Mouse (Mus musculus): ENCODE results near the gene Gucd1. TPM values are rescaled to one million over a fixed set of nuclear protein-coding genes. Genes with fewer than 3 reads are reported as not detected.

Gucd1 gene
- polyA plus RNA-seq, 1 experiment from 2014 or later, result 23.9 TPM

DNA sequence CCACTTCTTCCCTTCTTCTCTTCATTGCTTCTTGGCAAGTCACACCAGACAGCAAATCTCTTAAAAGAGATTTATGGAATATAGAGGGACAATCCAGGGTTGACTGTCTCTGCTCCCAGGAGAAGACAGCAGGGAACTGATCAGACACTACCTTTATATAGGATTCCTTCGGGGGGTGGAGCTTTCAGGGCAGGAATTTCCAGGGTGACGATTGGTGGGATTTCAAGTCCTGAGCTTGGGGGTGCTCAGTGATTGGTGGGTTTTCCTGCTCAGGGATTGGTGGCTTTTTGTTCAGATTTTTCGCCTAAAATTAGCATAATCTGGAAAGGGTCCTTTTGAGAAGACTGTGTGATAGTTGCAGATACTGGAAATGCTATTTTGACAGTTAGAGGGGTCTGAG is 30.6 kb downstream of the Gucd1 start:
- H3K9ac ChIP-seq, result no peak overlapping the region
- no peaks in the 10 kb centered on the region for H3K4me1 ChIP-seq (replicated peaks; ENCODE audit: control insufficient read depth, insufficient read depth, low read length)
- H3K9me3 ChIP-seq (ENCODE audit: control insufficient read depth, low read length), result no peaks in the 10 kb centered on the region
- WGBS, result 70% methylated on average over 3 of the region's 3 CpGs
- no peak overlapping the region for H3K27ac ChIP-seq
- H3K4me3 ChIP-seq (replicated peaks; ENCODE audit: low read length), result no peak overlapping the region
- ATAC-seq (ENCODE audit: low FRiP score) (no peak), DNase-seq (ENCODE audit: low spot score) (no peak)
- H3K27me3 ChIP-seq (ENCODE audit: control insufficient read depth, insufficient read depth, low read length), result no peaks in the 10 kb centered on the region
- no peak overlapping the region for H3K4me2 ChIP-seq (replicated peaks)
- no peaks in the 10 kb centered on the region for H3K36me3 ChIP-seq (replicated peaks; ENCODE audit: control insufficient read depth, insufficient read depth)

DNA sequence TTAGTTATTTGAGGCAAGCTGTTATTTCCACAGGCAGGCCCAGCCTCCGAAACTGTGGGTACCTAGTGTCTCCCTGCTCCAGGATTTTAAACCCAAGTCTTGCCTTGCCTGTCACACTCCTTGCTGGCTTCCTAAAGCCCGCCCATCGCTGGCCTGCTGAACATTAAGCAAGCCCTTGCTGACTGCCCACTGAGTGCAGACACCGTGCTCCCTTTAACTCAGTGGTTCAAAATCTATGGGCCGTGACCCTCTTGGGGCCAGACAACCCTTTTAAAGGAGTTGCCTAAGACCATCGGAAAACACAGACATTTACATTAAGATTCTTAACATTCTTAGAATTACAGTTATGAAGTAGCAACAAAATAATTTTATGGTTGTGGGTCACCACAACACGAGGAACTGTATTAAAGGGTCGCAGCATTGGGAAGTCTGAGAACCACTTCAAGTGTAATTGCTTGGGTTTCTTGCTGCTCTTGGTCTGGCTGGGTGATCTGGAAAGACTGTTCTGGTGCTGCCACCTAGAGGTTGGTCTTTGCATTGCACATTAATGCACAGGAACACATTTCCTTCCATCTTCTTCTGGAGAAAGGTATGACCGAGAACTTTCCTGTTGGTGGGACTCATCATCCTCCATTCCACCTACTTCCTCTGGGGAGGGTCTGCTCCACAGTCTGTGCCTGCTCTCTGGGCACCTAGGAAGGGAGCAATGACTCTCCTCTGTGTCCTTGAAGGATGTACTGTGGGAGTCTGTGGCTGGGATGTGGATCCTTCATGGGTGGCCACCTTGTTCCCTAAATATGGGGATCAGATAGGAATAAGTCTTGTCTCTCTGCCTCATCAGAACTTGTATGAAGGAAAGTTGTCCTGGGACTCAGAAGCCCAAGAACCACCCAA is 31.4 kb downstream of the Gucd1 start:
- DNase-seq (ENCODE audit: low spot score) (peak; percentile 89), ATAC-seq (ENCODE audit: low FRiP score) (no peak)
- Histone ChIP-seq H3K36me3 (replicated peaks; ENCODE audit: control insufficient read depth, insufficient read depth) (no peaks in the 10 kb centered on the region), H3K27me3 (ENCODE audit: control insufficient read depth, insufficient read depth, low read length) (no peaks in the 10 kb centered on the region), H3K9ac (no peak overlapping the region), H3K27ac (no peak overlapping the region), H3K4me3 (replicated peaks; ENCODE audit: low read length) (no peak overlapping the region), H3K9me3 (ENCODE audit: control insufficient read depth, low read length) (no peaks in the 10 kb centered on the region), H3K4me1 (replicated peaks; ENCODE audit: control insufficient read depth, insufficient read depth, low read length) (no peaks in the 10 kb centered on the region), H3K4me2 (replicated peaks) (no peak overlapping the region)
- WGBS, result 53% methylated on average over 9 of the region's 9 CpGs

DNA sequence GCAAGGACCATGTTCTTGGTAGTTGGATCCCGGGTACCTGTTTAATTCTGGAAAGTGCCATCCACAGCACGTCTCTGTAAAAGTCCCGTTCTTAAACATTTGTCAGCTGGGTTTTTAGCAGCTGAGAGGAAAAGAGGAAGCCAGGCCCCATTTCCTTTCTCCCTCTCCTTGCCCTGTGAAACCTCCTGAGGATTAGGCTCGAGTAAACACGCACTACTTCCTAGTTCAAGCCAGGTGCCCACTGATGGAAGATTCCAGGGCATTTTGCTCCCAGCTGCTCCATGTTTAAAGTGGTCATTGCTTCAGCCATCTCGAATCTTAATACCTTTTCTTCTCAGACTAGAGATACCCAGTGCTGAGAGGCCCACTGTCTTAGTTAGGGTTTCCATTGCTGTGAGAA is 33.0 kb downstream of the Gucd1 start:
- Histone ChIP-seq H3K36me3 (replicated peaks; ENCODE audit: control insufficient read depth, insufficient read depth) (no peaks in the 10 kb centered on the region), H3K4me1 (replicated peaks; ENCODE audit: control insufficient read depth, insufficient read depth, low read length) (no peaks in the 10 kb centered on the region), H3K4me2 (replicated peaks) (no peak overlapping the region), H3K4me3 (replicated peaks; ENCODE audit: low read length) (no peak overlapping the region), H3K27me3 (ENCODE audit: control insufficient read depth, insufficient read depth, low read length) (no peaks in the 10 kb centered on the region), H3K27ac (no peak overlapping the region), H3K9me3 (ENCODE audit: control insufficient read depth, low read length) (no peaks in the 10 kb centered on the region), H3K9ac (no peak overlapping the region)
- no peak for DNase-seq (ENCODE audit: low spot score)
- ATAC-seq (ENCODE audit: low FRiP score), result no peak
- 76% methylated on average over 6 of the region's 6 CpGs for WGBS

- Histone ChIP-seq H3K4me1 (replicated peaks; ENCODE audit: control insufficient read depth, insufficient read depth, low read length) (no peaks in the 10 kb centered on the region), H3K9ac (no peak overlapping the region)
- ATAC-seq (ENCODE audit: low FRiP score), result no peak
These were observed 33.7 kb downstream of the Gucd1 start for GRCm38 (mm10) chr10:75484066-75484465.

DNA sequence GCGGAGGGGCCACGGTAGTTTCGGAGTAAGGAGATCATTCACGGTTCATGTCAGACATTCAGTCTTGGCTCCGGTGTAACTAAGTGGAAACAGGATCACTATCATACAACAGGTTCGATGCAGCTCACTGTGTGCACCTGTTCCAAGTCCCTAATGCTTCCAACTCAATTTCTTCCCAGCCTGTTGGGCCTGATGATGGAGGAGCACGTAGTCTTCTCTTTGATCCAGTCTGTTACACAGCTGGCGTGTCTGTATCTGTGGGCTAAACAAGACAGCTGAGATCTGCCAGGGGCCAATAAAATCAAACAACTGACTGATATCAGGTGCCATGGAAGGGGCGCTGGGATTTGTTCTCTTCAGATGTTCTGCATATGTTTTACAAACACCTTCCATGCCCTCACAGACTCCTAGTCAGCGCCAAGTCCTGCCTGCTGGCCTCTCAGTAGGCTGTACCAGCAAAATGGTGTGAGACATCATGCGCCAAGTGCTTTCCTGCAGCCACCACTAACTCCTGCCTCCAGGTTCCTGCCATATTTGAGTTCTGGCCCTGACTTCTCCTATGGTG is 34.8 kb downstream of the Gucd1 start:
- no peak overlapping the region for H3K4me3 ChIP-seq (replicated peaks; ENCODE audit: low read length)
- no peak overlapping the region for H3K27ac ChIP-seq
- no peak for DNase-seq (ENCODE audit: low spot score)
- no peaks in the 10 kb centered on the region for H3K4me1 ChIP-seq (replicated peaks; ENCODE audit: control insufficient read depth, insufficient read depth, low read length)
- H3K9ac ChIP-seq, result no peak overlapping the region
- 91% methylated on average over 11 of the region's 11 CpGs for WGBS
- H3K9me3 ChIP-seq (ENCODE audit: control insufficient read depth, low read length), result no peaks in the 10 kb centered on the region
- H3K4me2 ChIP-seq (replicated peaks), result no peak overlapping the region
- no peaks in the 10 kb centered on the region for H3K36me3 ChIP-seq (replicated peaks; ENCODE audit: control insufficient read depth, insufficient read depth)
- H3K27me3 ChIP-seq (ENCODE audit: control insufficient read depth, insufficient read depth, low read length), result no peaks in the 10 kb centered on the region
- no peak for ATAC-seq (ENCODE audit: low FRiP score)

More at GRCm38 (mm10) chr10:75484066-75484465, 33.7 kb downstream of the Gucd1 start:
- Histone ChIP-seq H3K27ac (no peak overlapping the region), H3K27me3 (ENCODE audit: control insufficient read depth, insufficient read depth, low read length) (no peaks in the 10 kb centered on the region), H3K9me3 (ENCODE audit: control insufficient read depth, low read length) (no peaks in the 10 kb centered on the region), H3K4me2 (replicated peaks) (no peak overlapping the region), H3K36me3 (replicated peaks; ENCODE audit: control insufficient read depth, insufficient read depth) (no peaks in the 10 kb centered on the region), H3K4me3 (replicated peaks; ENCODE audit: low read length) (no peak overlapping the region)
- no peak for DNase-seq (ENCODE audit: low spot score)
- WGBS, result 90% methylated on average over 6 of the region's 6 CpGs

DNA sequence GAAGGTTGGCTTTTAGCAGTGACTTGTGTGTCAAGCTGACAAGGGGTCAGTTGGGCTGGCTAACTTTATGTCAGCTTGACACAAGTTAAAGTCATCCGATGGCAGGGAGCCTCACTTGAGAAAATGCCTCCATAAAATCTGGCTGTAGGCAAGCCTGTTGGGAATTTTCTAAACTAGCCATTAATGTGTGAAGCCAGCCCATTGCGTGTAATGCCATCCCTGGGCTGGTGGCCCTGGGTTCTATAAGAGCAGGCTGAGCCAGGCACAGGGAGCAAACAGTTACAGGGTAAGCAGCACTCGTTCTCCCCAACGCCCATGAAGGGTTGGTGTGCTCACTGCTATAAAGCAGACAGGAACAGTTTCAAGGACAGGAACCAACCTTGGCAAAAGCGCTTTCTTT is 35.5 kb downstream of the Gucd1 start:
- no peaks in the 10 kb centered on the region for H3K36me3 ChIP-seq (replicated peaks; ENCODE audit: control insufficient read depth, insufficient read depth)
- ATAC-seq (ENCODE audit: low FRiP score) (no peak), DNase-seq (ENCODE audit: low spot score) (no peak)
- no peaks in the 10 kb centered on the region for H3K27me3 ChIP-seq (ENCODE audit: control insufficient read depth, insufficient read depth, low read length)
- no peak overlapping the region for H3K4me3 ChIP-seq (replicated peaks; ENCODE audit: low read length)
- no peak overlapping the region for H3K9ac ChIP-seq
- H3K4me1 ChIP-seq (replicated peaks; ENCODE audit: control insufficient read depth, insufficient read depth, low read length), result no peaks in the 10 kb centered on the region
- no peak overlapping the region for H3K27ac ChIP-seq
- H3K4me2 ChIP-seq (replicated peaks), result no peak overlapping the region
- no peaks in the 10 kb centered on the region for H3K9me3 ChIP-seq (ENCODE audit: control insufficient read depth, low read length)
- WGBS, result 90% methylated on average over 5 of the region's 5 CpGs

DNA sequence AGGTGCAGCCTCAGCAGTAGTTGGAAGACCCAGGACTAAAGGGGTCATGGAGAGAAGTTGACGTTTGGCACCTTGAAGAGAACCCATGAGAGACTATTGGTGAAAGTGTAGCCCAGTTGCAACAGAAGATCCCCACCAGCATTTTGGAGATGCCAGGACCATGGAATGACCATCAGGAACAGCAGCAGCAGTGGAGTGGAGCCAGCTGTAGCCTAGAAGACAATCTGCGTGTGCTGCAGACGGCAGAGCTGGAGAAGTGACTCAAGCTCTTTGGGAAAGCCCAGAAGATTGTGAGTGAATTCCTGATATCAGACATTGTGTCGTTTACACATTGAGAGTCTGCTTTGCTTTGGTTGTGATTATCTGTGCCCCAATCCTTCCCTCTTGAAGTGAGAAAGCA is 36.1 kb downstream of the Gucd1 start:
- no peaks in the 10 kb centered on the region for H3K27me3 ChIP-seq (ENCODE audit: control insufficient read depth, insufficient read depth, low read length)
- ATAC-seq (ENCODE audit: low FRiP score) (no peak), DNase-seq (ENCODE audit: low spot score) (no peak)
- no peaks in the 10 kb centered on the region for H3K4me1 ChIP-seq (replicated peaks; ENCODE audit: control insufficient read depth, insufficient read depth, low read length)
- no peaks in the 10 kb centered on the region for H3K9me3 ChIP-seq (ENCODE audit: control insufficient read depth, low read length)
- H3K9ac ChIP-seq, result no peak overlapping the region
- no peak overlapping the region for H3K4me3 ChIP-seq (replicated peaks; ENCODE audit: low read length)
- H3K27ac ChIP-seq, result no peak overlapping the region
- 92% methylated on average over 4 of the region's 4 CpGs for WGBS
- H3K36me3 ChIP-seq (replicated peaks; ENCODE audit: control insufficient read depth, insufficient read depth), result no peaks in the 10 kb centered on the region
- no peak overlapping the region for H3K4me2 ChIP-seq (replicated peaks)

DNA sequence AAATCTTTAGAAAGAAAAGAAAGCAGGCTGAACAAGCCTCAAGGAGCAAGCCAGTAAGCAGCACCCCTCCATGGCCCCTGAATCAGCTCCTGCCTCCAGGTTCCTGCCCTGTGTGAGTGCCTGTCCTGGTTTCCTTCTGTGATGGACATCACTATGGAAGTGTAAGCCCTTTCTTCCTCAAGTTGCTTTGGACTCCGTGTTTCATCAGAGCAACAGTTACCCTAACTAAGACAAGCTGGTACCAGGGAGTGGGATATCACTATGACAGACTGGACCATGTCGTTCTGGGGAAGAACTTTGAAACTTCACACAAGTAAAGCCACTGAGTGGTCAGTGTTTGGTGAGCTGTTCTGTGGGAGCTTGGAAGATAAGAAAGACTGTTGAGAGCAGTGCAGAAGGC is 37.8 kb downstream of the Gucd1 start:
- no peak overlapping the region for H3K9ac ChIP-seq
- H3K27me3 ChIP-seq (ENCODE audit: control insufficient read depth, insufficient read depth, low read length), result no peaks in the 10 kb centered on the region
- H3K4me2 ChIP-seq (replicated peaks), result no peak overlapping the region
- no peaks in the 10 kb centered on the region for H3K36me3 ChIP-seq (replicated peaks; ENCODE audit: control insufficient read depth, insufficient read depth)
- H3K4me1 ChIP-seq (replicated peaks; ENCODE audit: control insufficient read depth, insufficient read depth, low read length), result no peaks in the 10 kb centered on the region; the same call in 1 of the 2 replicates
- DNase-seq (ENCODE audit: low spot score) (no peak), ATAC-seq (ENCODE audit: low FRiP score) (no peak)
- no peak overlapping the region for H3K27ac ChIP-seq
- WGBS, result 95% methylated on average over 2 of the region's 2 CpGs
- no peak overlapping the region for H3K4me3 ChIP-seq (replicated peaks; ENCODE audit: low read length)
- no peaks in the 10 kb centered on the region for H3K9me3 ChIP-seq (ENCODE audit: control insufficient read depth, low read length)

DNA sequence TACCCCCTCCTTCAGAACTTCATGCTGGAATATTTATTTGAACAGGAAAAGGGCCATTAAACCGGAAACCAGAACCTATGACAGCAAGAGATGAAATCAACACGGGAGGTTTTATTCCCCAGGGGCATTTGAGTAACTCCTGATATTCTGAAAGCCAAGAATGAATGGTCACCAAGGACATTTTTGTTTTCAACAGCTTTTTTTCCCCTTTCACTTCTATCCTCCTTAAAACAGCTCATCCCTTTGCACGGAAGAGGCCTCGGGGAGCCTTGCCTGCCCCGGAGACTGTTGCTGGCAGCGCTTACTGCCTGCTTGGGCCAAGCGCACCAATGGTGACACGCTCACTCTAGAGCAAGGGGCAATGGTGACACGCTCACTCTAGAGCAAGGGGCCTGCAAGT is 40.7 kb downstream of the Gucd1 start:
- DNase-seq (ENCODE audit: low spot score), result no peak
- 80% methylated on average over 9 of the region's 9 CpGs for WGBS

More for the DNA sequence above, 40.7 kb downstream of the Gucd1 start:
- Histone ChIP-seq H3K27ac (no peak overlapping the region), H3K27me3 (ENCODE audit: control insufficient read depth, insufficient read depth, low read length) (no peaks in the 10 kb centered on the region), H3K9ac (no peak overlapping the region), H3K36me3 (replicated peaks; ENCODE audit: control insufficient read depth, insufficient read depth) (no peaks in the 10 kb centered on the region), H3K4me1 (replicated peaks; ENCODE audit: control insufficient read depth, insufficient read depth, low read length) (no peaks in the 10 kb centered on the region; the same call in 1 of the 2 replicates), H3K4me2 (replicated peaks) (no peak overlapping the region), H3K9me3 (ENCODE audit: control insufficient read depth, low read length) (no peaks in the 10 kb centered on the region), H3K4me3 (replicated peaks; ENCODE audit: low read length) (no peak overlapping the region)
- no peak for ATAC-seq (ENCODE audit: low FRiP score)

Data from hindbrain, embryonic 14.5 days (tissue).